Mouse (Mus musculus): ENCODE results near the gene Fgfr1op2. TPM values are rescaled to one million over a fixed set of nuclear protein-coding genes. Genes with fewer than 3 reads are reported as not detected.

Fgfr1op2 gene
- polyA plus RNA-seq, 1 experiment from 2014 or later: 146 TPM

GRCm38 (mm10) chr6:146577310-146578109 is 507 bp downstream of the Fgfr1op2 start, which contains the start of gene Ints13:
Gene Ints13, minus strand, starts transcription at chr6:146577835.
- H3K27ac ChIP-seq: peak within 1 kb of the TSS; percentile 91
- peak within 1 kb of the TSS; percentile 91 for H3K4me3 ChIP-seq (ENCODE audit: inconsistent target)
- H3K36me3 ChIP-seq (ENCODE audit: inconsistent target): no peaks in the 10 kb centered on the region
- peaks cover 79% of the 10 kb centered on the region for H3K79me2 ChIP-seq (ENCODE audit: inconsistent target)
- under 1% methylated on average over 52 of the region's 77 CpGs for whole genome bisulfite sequencing (ENCODE audit: missing documents)

GRCm38 (mm10) chr6:146578111-146578531 is 1.1 kb downstream of the Fgfr1op2 start:
- Histone ChIP-seq H3K4me3 (ENCODE audit: inconsistent target) (peak overlapping the region; percentile 91), H3K79me2 (ENCODE audit: inconsistent target) (peaks cover 85% of the 10 kb centered on the region), H3K27ac (peak overlapping the region; percentile 91), H3K36me3 (ENCODE audit: inconsistent target) (no peaks in the 10 kb centered on the region)
- 0% methylated on average over 21 of the region's 22 CpGs for WGBS (ENCODE audit: missing documents)

GRCm38 (mm10) chr6:146578586-146578985 is 1.6 kb downstream of the Fgfr1op2 start:
- Histone ChIP-seq H3K27ac (peak overlapping the region; percentile 91), H3K79me2 (ENCODE audit: inconsistent target) (peaks cover 89% of the 10 kb centered on the region), H3K4me3 (ENCODE audit: inconsistent target) (peak overlapping the region; percentile 91), H3K36me3 (ENCODE audit: inconsistent target) (no peaks in the 10 kb centered on the region)
- WGBS (ENCODE audit: missing documents): 4% methylated on average over 7 of the region's 7 CpGs

GRCm38 (mm10) chr6:146580381-146580926 is 3.5 kb downstream of the Fgfr1op2 start:
- peaks cover 8% of the 10 kb centered on the region for H3K36me3 ChIP-seq (ENCODE audit: inconsistent target)
- no peak overlapping the region for H3K27ac ChIP-seq
- peaks cover 92% of the 10 kb centered on the region for H3K79me2 ChIP-seq (ENCODE audit: inconsistent target)
- WGBS (ENCODE audit: missing documents): 0% methylated on average over 2 of the region's 2 CpGs
- no peak overlapping the region for H3K4me3 ChIP-seq (ENCODE audit: inconsistent target)

- no peak overlapping the region for H3K27ac ChIP-seq
- H3K4me3 ChIP-seq (ENCODE audit: inconsistent target): no peak overlapping the region
- H3K79me2 ChIP-seq (ENCODE audit: inconsistent target): peaks cover 99% of the 10 kb centered on the region
- peaks cover 35% of the 10 kb centered on the region for H3K36me3 ChIP-seq (ENCODE audit: inconsistent target)
- 73% methylated on average over 2 of the region's 2 CpGs for WGBS (ENCODE audit: missing documents)
Measured at GRCm38 (mm10) chr6:146583366-146584046, 6.5 kb downstream of the Fgfr1op2 start.

GRCm38 (mm10) chr6:146585134-146585533 is 8.1 kb downstream of the Fgfr1op2 start:
- Histone ChIP-seq H3K36me3 (ENCODE audit: inconsistent target) (peaks cover 47% of the 10 kb centered on the region), H3K27ac (no peak overlapping the region), H3K4me3 (ENCODE audit: inconsistent target) (no peak overlapping the region), H3K79me2 (ENCODE audit: inconsistent target) (peaks cover 89% of the 10 kb centered on the region)
- WGBS (ENCODE audit: missing documents): 100% methylated on average over 1 of the region's 5 CpGs

- Histone ChIP-seq H3K4me3 (ENCODE audit: inconsistent target) (no peak overlapping the region), H3K36me3 (ENCODE audit: inconsistent target) (peaks cover 67% of the 10 kb centered on the region), H3K79me2 (ENCODE audit: inconsistent target) (no peaks in the 10 kb centered on the region), H3K27ac (no peak overlapping the region)
- WGBS (ENCODE audit: missing documents): 95% methylated on average over 4 of the region's 4 CpGs
Measured at GRCm38 (mm10) chr6:146602601-146603000, 25.6 kb downstream of the Fgfr1op2 start.

GRCm38 (mm10) chr6:146603651-146604050 is 26.6 kb downstream of the Fgfr1op2 start:
- no peak overlapping the region for H3K4me3 ChIP-seq (ENCODE audit: inconsistent target)
- 94% methylated on average over 10 of the region's 10 CpGs for WGBS (ENCODE audit: missing documents)
- H3K79me2 ChIP-seq (ENCODE audit: inconsistent target): no peaks in the 10 kb centered on the region
- peaks cover 67% of the 10 kb centered on the region for H3K36me3 ChIP-seq (ENCODE audit: inconsistent target)
- no peak overlapping the region for H3K27ac ChIP-seq

- Histone ChIP-seq H3K4me3 (ENCODE audit: inconsistent target) (no peak overlapping the region), H3K27ac (no peak overlapping the region), H3K79me2 (ENCODE audit: inconsistent target) (no peaks in the 10 kb centered on the region), H3K36me3 (ENCODE audit: inconsistent target) (peaks cover 32% of the 10 kb centered on the region)
- WGBS (ENCODE audit: missing documents): 94% methylated on average over 6 of the region's 6 CpGs
Measured at GRCm38 (mm10) chr6:146611385-146611784, 34.4 kb downstream of the Fgfr1op2 start.

GRCm38 (mm10) chr6:146611897-146612296 is 34.9 kb downstream of the Fgfr1op2 start:
- H3K36me3 ChIP-seq (ENCODE audit: inconsistent target): peaks cover 30% of the 10 kb centered on the region
- 96% methylated on average over 7 of the region's 7 CpGs for WGBS (ENCODE audit: missing documents)

GRCm38 (mm10) chr6:146612736-146613135 is 35.7 kb downstream of the Fgfr1op2 start:
- WGBS (ENCODE audit: missing documents): 91% methylated on average over 5 of the region's 5 CpGs
- H3K27ac ChIP-seq: no peak overlapping the region
- H3K36me3 ChIP-seq (ENCODE audit: inconsistent target): peaks cover 30% of the 10 kb centered on the region
- H3K4me3 ChIP-seq (ENCODE audit: inconsistent target): no peak overlapping the region
- H3K79me2 ChIP-seq (ENCODE audit: inconsistent target): no peaks in the 10 kb centered on the region

More at GRCm38 (mm10) chr6:146611897-146612296, 34.9 kb downstream of the Fgfr1op2 start:
- no peaks in the 10 kb centered on the region for H3K79me2 ChIP-seq (ENCODE audit: inconsistent target)
- no peak overlapping the region for H3K27ac ChIP-seq
- H3K4me3 ChIP-seq (ENCODE audit: inconsistent target): no peak overlapping the region

- H3K79me2 ChIP-seq (ENCODE audit: inconsistent target): no peaks in the 10 kb centered on the region
- no peak overlapping the region for H3K4me3 ChIP-seq (ENCODE audit: inconsistent target)
- H3K27ac ChIP-seq: no peak overlapping the region
- peaks cover 40% of the 10 kb centered on the region for H3K36me3 ChIP-seq (ENCODE audit: inconsistent target)
- WGBS (ENCODE audit: missing documents): 96% methylated on average over 5 of the region's 5 CpGs
Measured at GRCm38 (mm10) chr6:146613907-146614306, 36.9 kb downstream of the Fgfr1op2 start.

- H3K4me3 ChIP-seq (ENCODE audit: inconsistent target): no peak overlapping the region
- peaks cover 34% of the 10 kb centered on the region for H3K36me3 ChIP-seq (ENCODE audit: inconsistent target)
- 93% methylated on average over 5 of the region's 5 CpGs for WGBS (ENCODE audit: missing documents)
- H3K79me2 ChIP-seq (ENCODE audit: inconsistent target): no peaks in the 10 kb centered on the region
- H3K27ac ChIP-seq: no peak overlapping the region
Measured at GRCm38 (mm10) chr6:146614541-146614940, 37.5 kb downstream of the Fgfr1op2 start.

- H3K27ac ChIP-seq: no peak overlapping the region
- 97% methylated on average over 8 of the region's 8 CpGs for WGBS (ENCODE audit: missing documents)
- H3K4me3 ChIP-seq (ENCODE audit: inconsistent target): no peak overlapping the region
- H3K36me3 ChIP-seq (ENCODE audit: inconsistent target): peaks cover 28% of the 10 kb centered on the region; the same call in 1 of the 2 replicates
- H3K79me2 ChIP-seq (ENCODE audit: inconsistent target): no peaks in the 10 kb centered on the region
Measured at GRCm38 (mm10) chr6:146615891-146616290, 38.9 kb downstream of the Fgfr1op2 start.

- Histone ChIP-seq H3K36me3 (ENCODE audit: inconsistent target) (peaks cover 28% of the 10 kb centered on the region; the same call in 1 of the 2 replicates), H3K79me2 (ENCODE audit: inconsistent target) (no peaks in the 10 kb centered on the region), H3K4me3 (ENCODE audit: inconsistent target) (no peak overlapping the region), H3K27ac (no peak overlapping the region)
- 90% methylated on average over 2 of the region's 2 CpGs for WGBS (ENCODE audit: missing documents)
Measured at GRCm38 (mm10) chr6:146616670-146617069, 39.7 kb downstream of the Fgfr1op2 start.
